Mouse (Mus musculus): ENCODE data around the gene 4930432M17Rik. TPM values are rescaled to one million over a fixed set of nuclear protein-coding genes. Genes with fewer than 3 reads are reported as not detected.

4930432M17Rik gene
- polyA plus RNA-seq, 1 experiment from 2014 or later = not detected

DNA sequence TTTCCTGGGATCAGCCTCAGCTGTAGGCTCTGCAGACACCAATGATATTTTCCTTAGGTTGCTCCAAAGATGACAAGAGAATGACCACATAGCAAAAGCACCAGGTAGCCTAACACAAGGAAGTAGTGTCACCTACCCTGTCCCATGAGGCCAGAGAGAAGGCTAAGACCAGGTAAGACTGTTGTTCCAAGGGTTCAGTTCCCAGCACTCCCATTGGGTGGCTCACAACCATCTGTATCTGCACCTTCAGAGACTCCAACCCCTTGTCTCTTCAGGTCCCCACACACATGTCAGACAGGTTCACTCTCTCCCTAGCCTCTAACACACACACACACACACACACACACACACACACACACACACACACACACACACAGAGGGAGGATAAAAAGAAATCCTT is 44.8 kb downstream of the 4930432M17Rik start:
- no peak overlapping the region for H3K9ac ChIP-seq (replicated peaks; ENCODE audit: low read depth, low read length)
- H3K9me3 ChIP-seq (ENCODE audit: control insufficient read depth, low read depth, low read length) = no peaks in the 10 kb centered on the region
- no peak for ATAC-seq (ENCODE audit: insufficient number of reproducible peaks, insufficient read depth, low FRiP score, low read depth)
- no peak overlapping the region for H3K4me2 ChIP-seq (replicated peaks; ENCODE audit: low read depth, low read length)
- H3K27me3 ChIP-seq (ENCODE audit: control insufficient read depth, insufficient read depth, low read length) = no peaks in the 10 kb centered on the region
- no peaks in the 10 kb centered on the region for H3K36me3 ChIP-seq (ENCODE audit: control insufficient read depth, insufficient read depth, low read length)
- H3K4me1 ChIP-seq (ENCODE audit: control insufficient read depth, insufficient read depth, low read length) = 0 out of 2 replicates have a peak, but pooled peaks cover 8% of the 10 kb centered on the region
- H3K4me3 ChIP-seq (ENCODE audit: low read depth, low read length) = no peak overlapping the region
- H3K27ac ChIP-seq (ENCODE audit: low read length) = no peak overlapping the region

DNA sequence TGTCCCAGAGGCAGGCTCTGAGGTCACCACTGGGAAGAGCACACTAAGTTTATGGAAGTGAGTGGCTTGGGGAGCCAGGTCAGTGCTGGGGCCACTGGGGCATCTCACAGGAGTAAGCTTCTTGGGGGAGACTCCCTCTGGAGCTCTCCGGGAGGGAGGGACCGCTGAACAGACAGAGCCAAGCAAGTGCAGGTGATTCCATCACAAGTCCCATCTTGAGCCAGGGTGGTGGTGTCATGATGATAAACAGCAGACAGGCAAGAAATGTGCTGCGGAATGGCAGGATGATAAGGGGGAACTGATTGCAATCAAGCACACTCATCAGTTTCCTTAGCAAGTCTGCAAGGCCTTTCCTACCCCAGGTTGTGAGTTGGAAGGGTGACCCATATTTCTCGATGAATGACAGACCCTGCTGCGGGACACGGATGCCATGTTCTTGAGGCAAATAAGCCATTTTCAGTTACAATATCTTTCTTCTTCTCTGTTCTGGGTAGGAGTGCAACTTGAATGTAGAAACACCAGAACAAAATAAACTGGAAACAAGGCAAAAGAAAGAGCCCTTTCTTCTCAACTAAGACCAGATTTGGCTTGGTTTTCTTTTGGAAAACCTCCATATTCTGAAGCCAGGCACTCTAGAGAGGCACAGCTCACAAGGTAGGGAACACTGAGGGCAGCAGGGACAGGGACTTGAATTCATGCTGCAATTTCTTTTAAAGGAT is 45.3 kb downstream of the 4930432M17Rik start:
- no peak overlapping the region for H3K27ac ChIP-seq (ENCODE audit: low read length)
- no peak overlapping the region for H3K9ac ChIP-seq (replicated peaks; ENCODE audit: low read depth, low read length)
- 0 out of 2 replicates have a peak, but pooled peaks cover 8% of the 10 kb centered on the region for H3K4me1 ChIP-seq (ENCODE audit: control insufficient read depth, insufficient read depth, low read length)
- 53% methylated on average over 6 of the region's 6 CpGs for WGBS
- H3K4me3 ChIP-seq (ENCODE audit: low read depth, low read length) = no peak overlapping the region
- no peaks in the 10 kb centered on the region for H3K9me3 ChIP-seq (ENCODE audit: control insufficient read depth, low read depth, low read length)
- H3K4me2 ChIP-seq (replicated peaks; ENCODE audit: low read depth, low read length) = no peak overlapping the region
- H3K27me3 ChIP-seq (ENCODE audit: control insufficient read depth, insufficient read depth, low read length) = no peaks in the 10 kb centered on the region
- ATAC-seq (ENCODE audit: insufficient number of reproducible peaks, insufficient read depth, low FRiP score, low read depth) = no peak
- no peaks in the 10 kb centered on the region for H3K36me3 ChIP-seq (ENCODE audit: control insufficient read depth, insufficient read depth, low read length)

DNA sequence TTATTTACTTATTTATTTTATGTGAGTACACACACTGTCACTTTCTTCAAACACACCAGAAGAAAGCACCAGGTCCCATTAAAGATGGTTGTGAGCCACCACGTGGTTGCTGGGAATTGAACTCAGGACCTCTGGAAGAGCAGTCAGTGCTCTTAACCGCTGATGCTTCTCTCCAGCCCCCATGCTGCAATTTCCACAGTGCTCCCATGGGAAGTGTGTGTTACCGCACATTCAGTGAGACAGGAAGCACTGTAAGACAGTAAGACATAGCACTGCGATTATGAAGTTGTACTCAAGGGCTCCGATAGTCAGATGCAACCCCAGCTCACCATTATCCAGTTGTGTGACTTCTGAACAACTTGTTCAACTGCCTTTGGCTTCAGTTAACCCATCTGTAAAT is 45.9 kb downstream of the 4930432M17Rik start:
- Histone ChIP-seq H3K4me1 (ENCODE audit: control insufficient read depth, insufficient read depth, low read length) (0 out of 2 replicates have a peak, but pooled peaks cover 8% of the 10 kb centered on the region), H3K9ac (replicated peaks; ENCODE audit: low read depth, low read length) (no peak overlapping the region), H3K4me3 (ENCODE audit: low read depth, low read length) (no peak overlapping the region), H3K4me2 (replicated peaks; ENCODE audit: low read depth, low read length) (no peak overlapping the region), H3K27ac (ENCODE audit: low read length) (no peak overlapping the region), H3K9me3 (ENCODE audit: control insufficient read depth, low read depth, low read length) (no peaks in the 10 kb centered on the region), H3K36me3 (ENCODE audit: control insufficient read depth, insufficient read depth, low read length) (no peaks in the 10 kb centered on the region), H3K27me3 (ENCODE audit: control insufficient read depth, insufficient read depth, low read length) (no peaks in the 10 kb centered on the region)
- WGBS = 83% methylated on average over 5 of the region's 5 CpGs
- no peak for ATAC-seq (ENCODE audit: insufficient number of reproducible peaks, insufficient read depth, low FRiP score, low read depth)

DNA sequence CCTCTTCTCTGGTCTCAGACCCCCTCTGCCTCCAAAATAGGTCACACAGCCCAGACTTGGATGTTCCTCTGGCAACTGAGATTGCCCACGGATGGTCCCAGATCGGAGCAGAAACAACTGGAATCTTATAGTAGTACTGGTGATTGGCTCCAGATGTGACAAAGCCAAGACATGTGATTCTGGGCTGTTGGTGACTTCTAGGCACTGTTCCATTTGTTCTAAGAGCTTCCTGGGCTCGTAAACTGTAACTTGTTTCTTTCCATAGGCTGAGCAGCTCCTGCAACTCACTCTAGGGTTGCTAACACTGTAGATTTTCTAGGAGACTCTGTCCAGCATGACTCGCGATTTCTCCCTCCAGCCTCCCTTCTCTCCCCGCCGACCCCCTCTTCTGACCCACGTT is 48.1 kb downstream of the 4930432M17Rik start:
- WGBS = 79% methylated on average over 8 of the region's 8 CpGs
- Histone ChIP-seq H3K36me3 (ENCODE audit: control insufficient read depth, insufficient read depth, low read length) (no peaks in the 10 kb centered on the region), H3K4me1 (ENCODE audit: control insufficient read depth, insufficient read depth, low read length) (peaks cover 3% of the 10 kb centered on the region; the same call in 1 of the 2 replicates), H3K9me3 (ENCODE audit: control insufficient read depth, low read depth, low read length) (no peaks in the 10 kb centered on the region), H3K27me3 (ENCODE audit: control insufficient read depth, insufficient read depth, low read length) (no peaks in the 10 kb centered on the region), H3K27ac (ENCODE audit: low read length) (no peak overlapping the region), H3K9ac (replicated peaks; ENCODE audit: low read depth, low read length) (no peak overlapping the region), H3K4me3 (ENCODE audit: low read depth, low read length) (no peak overlapping the region), H3K4me2 (replicated peaks; ENCODE audit: low read depth, low read length) (no peak overlapping the region)
- ATAC-seq (ENCODE audit: insufficient number of reproducible peaks, insufficient read depth, low FRiP score, low read depth) = no peak

DNA sequence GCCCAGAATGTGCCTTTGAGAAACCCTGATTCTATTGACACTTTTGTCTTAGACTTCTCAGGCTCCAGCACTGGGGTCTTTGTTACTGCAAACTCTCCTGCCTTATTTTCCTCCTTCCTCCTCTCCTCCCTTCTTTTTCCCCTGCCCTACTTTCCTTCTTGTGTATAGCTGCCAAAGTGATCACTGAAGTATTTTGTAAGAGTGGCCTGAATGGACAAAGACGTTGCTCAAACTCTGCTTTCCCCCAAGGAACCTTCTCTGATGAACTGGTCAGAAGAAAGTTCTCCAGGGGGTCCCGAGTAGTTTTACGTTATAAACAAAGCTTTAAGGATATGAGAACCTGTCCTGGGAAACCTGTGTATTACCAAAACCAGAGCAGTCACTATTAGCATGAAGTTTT is 49.1 kb downstream of the 4930432M17Rik start:
- H3K27me3 ChIP-seq (ENCODE audit: control insufficient read depth, insufficient read depth, low read length) = no peaks in the 10 kb centered on the region
- H3K9me3 ChIP-seq (ENCODE audit: control insufficient read depth, low read depth, low read length) = no peaks in the 10 kb centered on the region
- ATAC-seq (ENCODE audit: insufficient number of reproducible peaks, insufficient read depth, low FRiP score, low read depth) = no peak
- 76% methylated on average over 3 of the region's 3 CpGs for WGBS
- H3K4me1 ChIP-seq (ENCODE audit: control insufficient read depth, insufficient read depth, low read length) = peaks cover 11% of the 10 kb centered on the region
- no peaks in the 10 kb centered on the region for H3K36me3 ChIP-seq (ENCODE audit: control insufficient read depth, insufficient read depth, low read length)
- no peak overlapping the region for H3K4me3 ChIP-seq (ENCODE audit: low read depth, low read length)
- H3K4me2 ChIP-seq (replicated peaks; ENCODE audit: low read depth, low read length) = no peak overlapping the region
- no peak overlapping the region for H3K9ac ChIP-seq (replicated peaks; ENCODE audit: low read depth, low read length)
- H3K27ac ChIP-seq (ENCODE audit: low read length) = no peak overlapping the region

DNA sequence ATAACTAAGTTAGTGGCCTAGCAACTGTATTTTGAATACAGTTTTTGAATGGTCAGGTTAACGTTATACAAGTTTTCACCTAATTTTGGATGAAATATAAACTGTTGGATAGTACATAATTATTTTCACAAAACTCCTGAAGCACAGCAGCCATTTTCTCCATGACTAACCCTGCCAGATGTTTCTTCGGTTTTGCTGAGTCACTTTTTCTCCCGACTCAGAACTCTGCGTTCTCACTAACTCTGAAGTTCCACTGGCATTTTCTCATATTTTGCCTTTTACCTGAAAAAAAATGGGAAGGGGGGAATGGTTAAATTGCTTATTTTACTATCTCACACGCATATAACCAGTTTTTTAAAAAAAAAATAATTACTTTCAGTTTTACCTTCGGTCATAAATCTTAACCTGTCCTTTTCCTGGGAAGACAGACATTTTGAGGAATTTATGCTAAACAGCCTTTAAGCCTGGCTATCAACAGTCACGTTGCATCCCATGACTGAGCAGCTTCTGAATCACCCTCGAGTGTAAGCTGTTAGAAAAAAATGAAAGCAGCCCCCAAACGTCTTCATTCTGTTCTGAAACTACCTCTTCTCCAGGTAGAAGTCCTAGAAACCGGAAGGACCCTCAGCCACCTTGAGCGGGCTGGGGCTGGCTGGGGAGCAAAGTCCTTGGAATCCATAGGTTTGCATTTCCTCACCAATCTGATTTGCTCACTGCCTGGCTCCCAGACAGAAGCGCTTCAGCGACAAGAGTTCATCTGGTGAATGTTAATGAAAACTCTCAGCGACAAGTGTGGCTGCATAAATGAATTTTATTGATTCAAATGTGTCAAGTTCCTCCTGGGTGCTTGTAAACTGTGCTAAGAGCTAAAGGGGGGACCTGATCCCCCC is 50.5 kb downstream of the 4930432M17Rik start:
- Histone ChIP-seq H3K9me3 (ENCODE audit: control insufficient read depth, low read depth, low read length) (no peaks in the 10 kb centered on the region), H3K4me1 (ENCODE audit: control insufficient read depth, insufficient read depth, low read length) (peaks cover 14% of the 10 kb centered on the region), H3K9ac (replicated peaks; ENCODE audit: low read depth, low read length) (no peak overlapping the region), H3K4me3 (ENCODE audit: low read depth, low read length) (no peak overlapping the region), H3K27ac (ENCODE audit: low read length) (no peak overlapping the region), H3K36me3 (ENCODE audit: control insufficient read depth, insufficient read depth, low read length) (no peaks in the 10 kb centered on the region), H3K27me3 (ENCODE audit: control insufficient read depth, insufficient read depth, low read length) (no peaks in the 10 kb centered on the region), H3K4me2 (replicated peaks; ENCODE audit: low read depth, low read length) (no peak overlapping the region)
- 39% methylated on average over 14 of the region's 14 CpGs for WGBS
- ATAC-seq (ENCODE audit: insufficient number of reproducible peaks, insufficient read depth, low FRiP score, low read depth) = no peak

DNA sequence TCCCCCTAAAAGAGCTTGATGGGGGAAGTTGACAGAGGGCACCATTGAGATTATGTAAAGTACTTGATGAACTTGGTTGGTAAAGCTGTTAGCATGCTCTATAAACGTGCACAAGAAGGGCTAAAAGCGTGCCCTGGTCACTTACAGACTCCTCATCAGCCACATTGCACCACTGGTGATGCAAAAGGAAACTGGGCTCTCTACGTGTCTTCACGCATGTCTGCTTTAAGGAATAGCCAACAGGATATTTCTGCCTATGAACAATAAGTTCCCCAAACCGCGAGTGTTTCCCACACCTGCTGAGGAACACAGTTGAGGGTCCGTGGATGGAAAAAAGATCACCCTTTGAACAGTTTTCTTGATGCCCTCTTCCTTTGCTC is 51.1 kb downstream of the 4930432M17Rik start:
- Histone ChIP-seq H3K9me3 (ENCODE audit: control insufficient read depth, low read depth, low read length) (no peaks in the 10 kb centered on the region), H3K4me2 (replicated peaks; ENCODE audit: low read depth, low read length) (no peak overlapping the region), H3K27me3 (ENCODE audit: control insufficient read depth, insufficient read depth, low read length) (no peaks in the 10 kb centered on the region), H3K9ac (replicated peaks; ENCODE audit: low read depth, low read length) (no peak overlapping the region), H3K4me3 (ENCODE audit: low read depth, low read length) (no peak overlapping the region), H3K27ac (ENCODE audit: low read length) (no peak overlapping the region), H3K36me3 (ENCODE audit: control insufficient read depth, insufficient read depth, low read length) (no peaks in the 10 kb centered on the region), H3K4me1 (ENCODE audit: control insufficient read depth, insufficient read depth, low read length) (peaks cover 14% of the 10 kb centered on the region)
- 71% methylated on average over 7 of the region's 7 CpGs for WGBS
- no peak for ATAC-seq (ENCODE audit: insufficient number of reproducible peaks, insufficient read depth, low FRiP score, low read depth)

DNA sequence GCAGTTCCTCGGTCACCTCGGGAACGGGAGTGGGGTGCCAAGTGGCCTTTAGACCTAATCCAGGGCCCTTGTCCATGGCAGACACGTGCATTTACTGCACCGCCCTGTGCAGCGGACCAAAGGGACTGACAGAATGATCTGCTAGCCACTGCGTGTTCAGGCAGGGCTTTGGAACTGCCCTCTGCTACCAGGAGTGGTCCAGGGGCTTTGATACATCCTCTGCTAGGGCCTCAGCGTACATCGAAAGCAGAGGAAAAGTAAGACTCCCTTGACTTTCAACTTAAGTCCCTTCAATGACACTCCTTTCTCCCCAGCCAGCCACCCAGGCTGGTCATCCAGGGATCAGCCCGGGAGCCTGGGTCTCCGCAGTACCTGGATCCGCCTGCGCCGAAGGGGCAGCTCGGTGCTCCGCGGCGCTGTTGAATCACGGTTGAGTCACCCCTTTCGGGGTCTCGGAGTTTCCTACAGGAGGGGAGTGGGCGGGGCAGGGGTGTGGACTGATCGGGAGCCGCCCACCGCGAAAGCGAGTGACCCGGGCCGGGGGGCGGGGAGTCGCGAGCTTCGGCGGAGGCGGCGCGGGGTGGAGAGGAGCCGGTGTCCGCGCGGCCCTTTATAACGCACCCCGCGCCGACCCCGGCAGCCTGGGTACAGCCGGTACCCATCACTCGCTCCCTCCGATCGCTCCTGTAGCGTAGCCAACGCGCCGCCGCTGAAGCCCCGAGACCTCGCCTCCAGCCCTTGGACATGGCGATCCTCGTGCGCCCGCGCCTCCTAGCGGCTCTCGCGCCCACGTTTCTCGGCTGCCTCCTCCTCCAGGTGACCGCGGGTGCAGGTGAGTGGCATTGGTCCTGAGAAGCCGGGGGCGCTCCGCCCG is 52.6 kb downstream of the 4930432M17Rik start, which contains the start of gene F3:
F3 (plus strand) TSS at position 567 of the 874 bp plus-strand sequence.
- Histone ChIP-seq H3K27ac (ENCODE audit: low read length) (peak within 1 kb of the TSS; percentile 33; the same call in 1 of the 2 replicates), H3K4me2 (replicated peaks; ENCODE audit: low read depth, low read length) (peak within 1 kb of the TSS; percentile 94), H3K4me3 (ENCODE audit: low read depth, low read length) (peak within 1 kb of the TSS; percentile 57), H3K9ac (replicated peaks; ENCODE audit: low read depth, low read length) (peak within 1 kb of the TSS; percentile 45), H3K27me3 (ENCODE audit: control insufficient read depth, insufficient read depth, low read length) (no peaks in the 10 kb centered on the region), H3K4me1 (ENCODE audit: control insufficient read depth, insufficient read depth, low read length) (peaks cover 14% of the 10 kb centered on the region), H3K9me3 (ENCODE audit: control insufficient read depth, low read depth, low read length) (no peaks in the 10 kb centered on the region), H3K36me3 (ENCODE audit: control insufficient read depth, insufficient read depth, low read length) (no peaks in the 10 kb centered on the region)
- peak; percentile 86 for ATAC-seq (ENCODE audit: insufficient number of reproducible peaks, insufficient read depth, low FRiP score, low read depth)
- under 1% methylated on average over 61 of the region's 73 CpGs for WGBS

All from stomach, embryonic 14.5 days (tissue).